In the genomic region with DNA sequence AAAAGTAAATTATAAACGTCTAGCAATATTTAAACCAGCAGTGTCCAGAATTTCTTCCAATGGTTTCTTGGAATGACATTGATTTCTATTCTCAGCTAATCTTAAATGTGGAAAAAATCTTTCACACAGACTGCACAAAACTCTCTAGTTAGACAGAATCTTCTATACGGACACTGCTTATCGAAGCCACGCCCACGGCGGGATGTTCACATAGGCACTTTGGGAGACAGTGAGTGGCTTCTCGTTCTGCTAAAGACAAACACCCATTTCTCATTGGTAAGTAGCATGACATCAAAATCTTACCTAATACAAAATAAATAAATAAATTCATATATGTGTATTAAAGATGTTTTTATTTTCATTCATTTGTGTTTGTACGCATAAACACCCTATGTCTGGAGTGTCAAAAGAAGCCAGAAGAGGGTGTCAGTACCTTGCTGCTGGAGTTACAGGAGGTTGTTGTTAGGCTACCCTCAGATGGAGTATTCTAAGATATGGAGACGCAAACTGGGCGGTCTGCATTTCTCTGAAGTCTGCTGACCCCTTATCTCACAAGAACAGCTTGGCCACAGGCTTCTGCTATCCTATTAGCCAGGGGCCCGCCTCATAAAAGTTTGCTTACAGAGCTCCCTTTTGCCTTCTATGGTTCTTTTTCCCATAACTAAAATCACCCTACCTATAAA, we compare ENCODE assay signal across 8 mouse cellular contexts. TPM values are rescaled to one million over a fixed set of nuclear protein-coding genes. Genes with fewer than 3 reads are reported as not detected.
A peak's percentile ranks its signal among the peaks of the same experiment; 100 is the strongest.
DNase-seq lines count a peak whose midpoint lies in the region; ATAC-seq lines count a peak whose summit lies in the region.
"Had no signal": no experiment of that assay in that cellular context is flagged by ENCODE, and none has a peak within 500 bp of the region (broad histone marks: within the 10 kb centered on the region; RNA-seq: fewer than 3 reads in every experiment).

No protein-coding gene starts in this region.

- peak; percentile 89 for ATAC-seq in erythroblast, adult 5-6 weeks (replicated peaks; ENCODE audit: low FRiP score, poor library complexity, severe bottlenecking)
- ATAC-seq in megakaryocyte, adult 5-6 weeks (ENCODE audit: poor library complexity, severe bottlenecking): peak; percentile 25; the same call in 1 of the 2 replicates

- peak; percentile 50 for DNase-seq in spleen, adult 12 weeks (ENCODE audit: low spot score)
- DNase-seq in spleen, adult 18-20 months: no peak
- DNase-seq in testis, postnatal 14 days (ENCODE audit: low spot score): no peak
- DNase-seq in testis, postnatal 10 days (ENCODE audit: low spot score): no peak
- no peak for DNase-seq in left cerebral cortex, adult 9 months (ENCODE audit: low spot score in 2 of 2)
- DNase-seq: kidney, adult 9 months had no signal

RNA-seq across cellular contexts. Expression of gene Gcnt1, which starts 49.5 kb away (rescaled TPM):
- total RNA-seq in erythroblast, adult 5-6 weeks (2015; ENCODE audit: low replicate concordance): 228 and 254 TPM in 2 replicates
- total RNA-seq in erythroblast, adult 5-6 weeks (2017; ENCODE audit: low replicate concordance): 300 and 309 TPM in 2 replicates
- 44.5 and 46.8 TPM in 2 replicates for total RNA-seq in megakaryocyte, adult 5-6 weeks (2015)
- total RNA-seq in megakaryocyte, adult 5-6 weeks (2017): 45.1 and 51.0 TPM in 2 replicates

Comparison
In these comparisons a context has a peak if more than half of its experiments do, and no peak if none do; other contexts are left out.
1. RNA of gene Gcnt1, which starts 49.5 kb away (total RNA-seq): 228 to 309 TPM in erythroblast, adult 5-6 weeks; 44.5 to 51.0 TPM in megakaryocyte, adult 5-6 weeks; every median in the first group is over 4 times any median in the second.